Mouse (Mus musculus) right cerebral cortex, postnatal 36 days (tissue): Measurements from ENCODE around the gene Ncf1.

Source experiments
- DNase-seq, 2 experiments: peaks; one replicate each; pipeline ENCODE4 v3.0.0; 2022; ENCODE audit warnings: low spot score in 2 of 2, mixed read lengths in 1 of 2

Gene Ncf1

DNA sequence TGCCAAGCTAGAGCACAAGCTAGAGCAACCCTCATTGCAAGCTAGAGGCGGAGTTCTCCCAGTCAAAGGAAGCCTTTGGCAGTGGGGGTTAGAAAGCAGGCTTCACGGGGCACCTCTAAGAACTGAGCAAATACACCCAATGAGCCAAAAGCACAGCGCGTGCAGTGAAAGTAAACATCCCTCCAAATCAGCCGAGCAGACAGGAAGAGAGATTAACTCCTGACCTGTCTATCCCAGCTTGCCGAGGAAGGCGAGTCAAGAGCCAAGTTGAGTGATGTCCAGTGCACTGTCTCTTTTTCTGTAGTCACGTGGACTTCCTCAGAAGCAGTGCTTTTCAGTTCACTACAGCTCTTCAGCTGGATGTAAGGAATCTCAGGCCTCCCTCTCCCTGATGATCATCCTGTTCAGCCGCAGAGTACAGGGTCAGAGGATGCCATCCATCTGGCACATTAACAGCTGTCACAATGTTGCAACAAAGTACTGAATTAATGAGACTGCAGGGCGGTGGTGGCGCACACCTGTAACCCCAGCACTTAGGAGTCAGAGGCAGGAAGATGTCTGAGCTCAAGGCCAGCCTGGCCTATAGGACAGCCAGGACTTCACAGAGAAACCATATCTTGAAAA lies 19.4 kb downstream of the Ncf1 start:
- DNase-seq = no peak

GRCm38 (mm10) chr5:134206721-134207120 lies 22.7 kb downstream of the Ncf1 start:
- DNase-seq = no peak

DNA sequence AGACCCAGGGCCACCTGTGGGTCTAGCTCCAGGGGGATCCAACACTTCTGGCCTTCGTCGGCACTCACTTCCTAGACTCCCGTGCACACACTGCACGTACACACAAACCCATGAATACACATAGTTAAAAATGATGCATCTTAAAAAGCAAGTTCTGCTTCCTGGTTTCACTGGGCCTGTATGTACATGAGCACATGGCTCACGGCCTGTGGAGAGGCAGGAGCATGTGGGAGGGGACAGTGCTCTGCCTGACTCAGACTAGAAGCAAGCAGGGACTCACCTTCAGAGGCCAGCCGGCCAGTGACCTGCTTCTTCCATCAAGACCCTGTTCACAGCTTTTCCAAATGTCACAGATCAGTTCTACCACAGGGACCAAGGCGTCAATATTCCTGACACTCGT lies 35.8 kb downstream of the Ncf1 start:
- DNase-seq = no peak

GRCm38 (mm10) chr5:134188571-134188970 lies 40.9 kb downstream of the Ncf1 start:
- no peak for DNase-seq

DNA sequence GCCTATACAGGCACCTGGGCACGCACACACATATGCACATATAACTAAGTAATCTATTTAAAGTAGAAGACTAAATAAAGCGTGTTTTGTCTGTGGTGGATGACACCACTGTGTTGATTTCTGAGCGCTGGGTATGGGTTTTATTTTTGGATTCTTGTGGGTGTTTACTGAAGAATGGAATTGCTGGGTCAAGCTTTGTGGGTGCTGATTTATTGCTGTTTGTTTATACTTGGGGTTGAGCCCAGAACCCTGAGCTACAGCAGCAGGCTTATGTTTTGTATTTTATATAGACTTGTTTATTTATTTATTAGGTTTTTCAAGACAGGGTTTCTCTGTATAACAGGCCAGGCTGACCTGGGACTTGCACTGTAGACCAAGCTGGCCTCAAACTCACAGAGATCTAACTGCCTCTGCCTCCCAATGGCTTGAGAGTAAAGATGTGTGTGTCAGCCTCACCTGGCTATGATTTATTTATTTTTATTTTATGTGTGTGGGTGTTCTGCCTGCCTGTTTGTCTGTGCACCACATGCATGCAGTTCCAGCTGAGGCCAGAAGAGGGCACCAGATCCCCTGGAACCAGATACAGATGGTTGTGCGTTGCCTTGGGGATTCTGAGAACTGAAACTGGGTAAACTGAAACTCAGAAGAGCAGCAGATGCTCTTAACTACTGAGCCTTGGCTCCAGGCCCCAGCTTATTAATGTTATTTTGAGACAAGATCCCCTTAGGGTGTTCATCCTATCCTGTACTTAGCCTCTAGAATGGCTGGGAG lies 42.3 kb downstream of the Ncf1 start:
- DNase-seq = no peak

GRCm38 (mm10) chr5:134186059-134186458 lies 43.4 kb downstream of the Ncf1 start:
- DNase-seq = no peak

GRCm38 (mm10) chr5:134183880-134184808 lies 45.3 kb downstream of the Ncf1 start, which contains the start of gene Gtf2ird2:
Gtf2ird2 (plus strand) TSS chr5:134184019.
- peak; percentile 98 to 99 for DNase-seq

DNA sequence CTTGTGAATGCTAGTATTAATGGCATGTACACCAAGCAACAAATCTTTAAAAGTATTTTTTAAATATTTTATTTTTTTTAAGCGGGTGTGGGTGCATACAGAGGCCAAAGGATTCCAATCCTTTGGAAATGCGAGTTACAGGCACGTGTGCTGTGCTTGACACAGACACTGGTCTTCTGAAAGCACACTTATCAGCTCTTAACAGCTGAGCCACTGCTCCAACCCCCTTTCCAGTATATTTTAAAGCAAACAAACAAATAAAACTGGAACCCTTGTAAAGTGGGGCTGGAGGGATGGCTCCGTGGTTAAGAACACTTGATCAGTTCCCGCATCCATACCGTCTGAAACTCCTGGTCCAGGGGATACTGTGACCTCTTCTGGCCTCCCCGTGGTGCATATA lies 46.3 kb downstream of the Ncf1 start:
- no peak for DNase-seq

DNA sequence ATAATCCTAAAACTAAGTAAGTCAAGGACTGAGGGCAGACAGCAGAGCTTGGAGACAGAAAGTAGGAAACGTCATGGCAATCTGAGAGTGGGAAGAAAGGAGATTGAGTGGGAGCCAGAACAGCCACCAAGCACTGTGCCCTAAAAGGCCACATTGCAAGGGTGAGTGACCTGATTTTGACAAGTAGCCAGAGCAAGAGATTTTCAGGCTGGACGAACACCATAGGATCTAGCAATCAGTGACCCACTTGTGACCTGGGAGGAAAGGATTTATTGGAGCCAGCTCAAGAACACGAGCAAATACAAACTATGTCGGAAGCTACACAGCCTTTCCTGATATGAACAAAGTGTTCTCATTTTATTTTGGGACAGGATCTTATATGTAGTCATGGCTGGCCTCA lies 46.7 kb downstream of the Ncf1 start:
- no peak for DNase-seq

DNA sequence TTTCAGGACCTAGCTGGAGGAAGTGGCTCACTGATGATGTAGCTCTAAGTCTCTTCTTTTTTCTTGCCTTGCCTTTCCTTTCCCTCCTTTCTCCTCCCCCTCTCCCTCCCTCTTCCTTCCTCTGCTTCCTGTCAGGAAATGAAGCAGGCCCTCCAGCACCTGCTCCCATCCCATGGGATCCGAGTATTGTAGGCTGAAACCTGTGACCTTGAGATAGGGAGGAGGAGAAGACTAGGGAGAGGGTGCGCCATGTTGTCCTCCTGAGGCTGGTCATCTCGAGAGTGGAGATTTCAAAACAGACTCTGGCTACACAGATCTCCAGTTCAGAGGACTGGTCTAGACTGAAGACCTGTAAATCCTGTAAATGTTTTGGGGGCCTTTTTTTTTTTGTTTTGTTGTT lies 47.3 kb downstream of the Ncf1 start:
- DNase-seq = no peak

DNA sequence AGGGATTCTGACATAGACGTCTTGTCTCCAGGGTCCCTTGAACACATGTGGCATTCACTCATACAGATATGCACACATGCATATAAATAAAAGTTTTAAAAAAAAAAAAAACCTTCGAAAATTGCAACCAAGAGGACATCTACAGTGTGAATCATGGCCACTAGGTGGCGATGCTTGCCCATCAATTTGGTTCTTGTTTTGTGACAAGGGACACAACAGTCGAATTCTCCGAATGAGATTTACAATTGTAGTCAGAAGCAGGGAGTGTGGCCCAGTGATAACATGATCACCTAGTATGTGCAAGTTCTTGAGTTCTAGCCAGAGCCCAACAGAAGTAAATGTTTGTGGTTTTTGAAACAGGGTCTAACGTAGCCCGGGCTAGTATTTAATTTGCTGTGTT lies 49.6 kb downstream of the Ncf1 start:
- DNase-seq = peak; percentile 64 to 73

- no peak for DNase-seq
These were observed 50.9 kb downstream of the Ncf1 start for GRCm38 (mm10) chr5:134178536-134178935.

- DNase-seq = peak; percentile 77 to 85
These were observed 53.1 kb downstream of the Ncf1 start, which contains the start of gene Rcc1l for GRCm38 (mm10) chr5:134176169-134176881. Rcc1l (minus strand) TSS chr5:134176774.

DNA sequence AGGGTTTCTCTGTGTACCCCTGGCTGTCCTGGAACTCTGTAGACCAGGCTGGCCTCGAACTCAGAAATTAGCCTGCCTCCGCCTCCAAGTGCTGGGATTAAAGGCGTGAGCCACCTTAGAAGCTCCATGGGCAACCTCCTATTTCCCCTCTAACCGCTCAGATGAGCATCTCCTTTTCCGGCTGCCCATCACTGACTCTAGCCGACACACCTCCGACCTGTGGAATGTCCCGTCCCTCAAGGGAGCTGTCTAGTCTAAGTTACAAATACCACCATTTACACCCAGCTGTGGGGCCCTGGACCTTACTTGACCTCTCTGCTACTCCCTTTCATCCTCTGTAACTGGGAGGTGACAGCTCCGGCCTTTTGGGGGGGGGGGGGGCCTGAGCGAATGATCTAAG lies 53.7 kb downstream of the Ncf1 start:
- DNase-seq = no peak

DNA sequence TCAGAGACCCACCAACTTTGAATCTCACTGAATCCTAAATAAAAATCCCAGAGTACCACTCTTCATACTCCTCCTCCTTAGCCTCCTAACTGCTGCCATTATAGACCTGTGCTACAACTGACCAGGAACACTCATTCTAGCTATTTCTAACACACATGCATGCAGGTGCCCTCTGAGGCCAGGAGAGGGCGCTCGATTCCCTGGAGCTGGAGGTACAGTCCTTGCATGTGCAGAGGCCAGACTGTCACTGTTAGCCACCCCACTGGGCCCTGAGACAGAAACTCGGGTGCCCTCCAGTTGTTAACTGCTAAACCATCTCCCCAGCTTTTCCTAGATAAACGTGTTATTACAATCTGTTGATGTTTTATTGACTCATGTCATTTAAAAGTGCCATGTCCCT lies 56.2 kb downstream of the Ncf1 start:
- no peak for DNase-seq

GRCm38 (mm10) chr5:134170167-134170566 lies 59.3 kb downstream of the Ncf1 start:
- DNase-seq = no peak
